Mouse (Mus musculus) ES-Bruce4 (cell line): ENCODE data around the gene Ang2. TPM values are rescaled to one million over a fixed set of nuclear protein-coding genes. Genes with fewer than 3 reads are reported as not detected.
"Not testable (repeated sequence)": the region's sequence is repeated elsewhere in the genome, so short reads cannot be mapped to it uniquely, and the experiment has no call there.

Experiments
- H3K27ac ChIP-seq: 2 replicates; pipeline ENCODE4 v1.5.1; 2012; ENCODE audit warnings: low read length, inconsistent platforms; ENCODE audit not compliant: insufficient read depth
- H3K27me3 ChIP-seq: 2 replicates; pipeline ENCODE4 v1.6.1; 2012; ENCODE audit warnings: mild to moderate bottlenecking, low read length, inconsistent platforms; ENCODE audit not compliant: control insufficient read depth, poor library complexity, insufficient read depth, severe bottlenecking
- H3K36me3 ChIP-seq: 2 replicates; pipeline ENCODE4 v1.6.1; 2012; ENCODE audit warnings: inconsistent platforms, mild to moderate bottlenecking, low read length, moderate library complexity; ENCODE audit not compliant: control insufficient read depth, poor library complexity, insufficient read depth, severe bottlenecking
- H3K4me1 ChIP-seq: one replicate; pipeline ENCODE4 v1.8.1; 2011; ENCODE audit warnings: low read length; ENCODE audit not compliant: control insufficient read depth, insufficient read depth
- H3K4me3 ChIP-seq: 2 replicates; pipeline ENCODE4 v1.5.1; 2011; ENCODE audit warnings: low read depth, mild to moderate bottlenecking, low read length
- H3K9ac ChIP-seq: 2 replicates; pipeline ENCODE4 v1.6.1; 2012; ENCODE audit warnings: low read depth, mild to moderate bottlenecking, inconsistent platforms; ENCODE audit not compliant: poor library complexity, severe bottlenecking
- H3K9me3 ChIP-seq: replicated peaks from 2 replicates; pipeline ENCODE4 v1.6.1; 2012; ENCODE audit warnings: mild to moderate bottlenecking, low read length, inconsistent platforms; ENCODE audit not compliant: control insufficient read depth, poor library complexity, insufficient read depth, severe bottlenecking
- CTCF ChIP-seq: IDR thresholded peaks from one replicate; pipeline ENCODE4 v1.8.1; 2011; ENCODE audit warnings: low read depth, low read length
- EP300 ChIP-seq: IDR thresholded peaks from 2 replicates; pipeline ENCODE4 v1.6.1; 2011; ENCODE audit warnings: low read depth, low read length; ENCODE audit not compliant: insufficient read depth
- POLR2A ChIP-seq: IDR thresholded peaks from one replicate; pipeline ENCODE4 v1.8.1; 2011; ENCODE audit warnings: low read length; ENCODE audit not compliant: insufficient read depth
- polyA plus RNA-seq: library from polyadenylated mRNA; stranded (reverse); fragments of >200 nt; gene quantifications from 2 replicates; pipeline ENCODE4 v1.2.4, GENCODE M21; 2011; ENCODE audit warnings: low read depth; ENCODE audit not compliant: missing spikeins, insufficient read depth, insufficient read length

Gene Ang2
- polyA plus RNA-seq = not detected in 2 replicates

GRCm38 (mm10) chr14:51199098-51200023 is at the start of gene Ang2:
Gene Ang2, minus strand, starts transcription at chr14:51199148.
- TF ChIP-seq POLR2A (no peak), CTCF (no peak), EP300 (no peak)
- Histone ChIP-seq H3K36me3 (no peaks in the 10 kb centered on the region), H3K9ac (no peak within 1 kb of the TSS), H3K4me1 (no peaks in the 10 kb centered on the region), H3K27ac (no peak within 1 kb of the TSS), H3K9me3 (peaks cover 4% of the 10 kb centered on the region; the same call in 1 of the 2 replicates), H3K4me3 (no peak within 1 kb of the TSS), H3K27me3 (no peaks in the 10 kb centered on the region)

DNA sequence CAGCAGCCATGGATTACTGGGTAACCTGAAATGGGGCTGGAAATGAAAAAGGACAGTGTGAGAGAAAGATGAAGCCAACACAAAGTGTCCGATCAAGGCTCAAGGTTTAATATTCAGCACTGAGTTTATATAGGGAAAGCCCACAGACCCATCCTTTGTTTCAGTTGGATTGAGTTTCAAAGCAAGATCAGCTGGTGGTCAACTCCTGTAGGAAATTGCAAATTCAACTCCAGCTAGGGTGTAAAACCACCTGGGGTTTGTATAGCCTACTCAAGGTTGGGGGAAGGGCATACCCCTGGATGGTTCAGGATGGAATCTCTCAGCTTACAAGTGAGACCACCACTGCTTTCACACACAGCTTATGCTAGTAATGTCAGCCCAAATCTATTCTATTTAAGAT is 48.8 kb upstream of the Ang2 start:
- TF ChIP-seq CTCF (no peak), EP300 (no peak), POLR2A (no peak)
- Histone ChIP-seq H3K27ac (no peak overlapping the region), H3K9me3 (peaks cover 6% of the 10 kb centered on the region; the same call in 1 of the 2 replicates), H3K27me3 (peaks cover 2% of the 10 kb centered on the region), H3K36me3 (no peaks in the 10 kb centered on the region), H3K4me3 (no peak overlapping the region), H3K4me1 (no peaks in the 10 kb centered on the region), H3K9ac (no peak overlapping the region)

GRCm38 (mm10) chr14:51240899-51241298 is 42.0 kb upstream of the Ang2 start:
- Histone ChIP-seq H3K36me3 (no peaks in the 10 kb centered on the region), H3K9ac (no peak overlapping the region), H3K4me1 (no peaks in the 10 kb centered on the region), H3K27me3 (peaks cover 2% of the 10 kb centered on the region; the same call in 1 of the 2 replicates), H3K4me3 (no peak overlapping the region), H3K27ac (no peak overlapping the region), H3K9me3 (peaks cover 6% of the 10 kb centered on the region; the same call in 1 of the 2 replicates)
- TF ChIP-seq CTCF = peak; percentile 46
- TF ChIP-seq EP300 = no peak

DNA sequence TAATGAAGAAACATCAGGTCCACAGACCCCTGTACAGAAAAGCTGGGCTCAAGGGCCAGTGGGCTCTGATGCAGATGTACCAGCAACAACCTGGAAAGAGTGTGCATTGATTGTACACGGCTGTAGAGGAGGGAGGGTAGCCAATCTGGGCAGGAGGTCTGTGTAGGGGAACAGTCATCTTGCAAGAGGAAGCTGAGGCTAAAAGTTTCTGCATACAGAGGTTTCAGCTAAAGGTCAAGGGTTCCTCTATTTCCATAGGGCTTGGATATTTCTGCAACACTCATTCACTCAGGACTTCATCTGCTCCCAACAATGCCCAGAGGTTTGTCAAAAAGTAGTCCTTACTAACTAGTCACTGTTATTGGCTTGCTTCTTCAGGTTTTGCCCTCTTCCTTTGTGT is 38.5 kb upstream of the Ang2 start:
- not testable (repeated sequence) for H3K36me3 ChIP-seq, H3K9me3 ChIP-seq, H3K4me1 ChIP-seq, H3K4me3 ChIP-seq, H3K9ac ChIP-seq, H3K27me3 ChIP-seq, H3K27ac ChIP-seq

DNA sequence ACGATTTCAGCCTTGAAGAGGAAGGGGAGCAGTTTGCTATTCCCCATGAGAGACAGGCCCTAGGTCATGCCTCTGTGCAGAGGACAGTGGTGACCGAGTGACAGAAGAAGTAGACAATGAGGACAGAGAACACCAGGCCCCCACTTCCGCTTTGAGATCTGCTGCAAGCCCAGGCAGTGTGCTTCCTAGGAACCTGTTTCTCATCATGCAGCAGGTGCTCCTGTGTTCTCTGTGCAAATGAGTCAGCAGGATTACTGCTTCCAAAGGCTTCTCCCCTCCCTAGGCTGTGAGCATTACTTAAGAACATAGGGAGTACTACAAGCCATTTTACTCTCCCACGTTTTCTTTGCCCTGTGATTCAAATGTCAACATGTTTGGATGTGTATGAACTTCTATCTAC is 30.7 kb upstream of the Ang2 start:
- not testable (repeated sequence) for H3K9me3 ChIP-seq, H3K36me3 ChIP-seq, H3K27me3 ChIP-seq, H3K27ac ChIP-seq, H3K9ac ChIP-seq, H3K4me1 ChIP-seq, H3K4me3 ChIP-seq

GRCm38 (mm10) chr14:51220075-51220474 is 21.1 kb upstream of the Ang2 start:
- H3K27ac ChIP-seq, H3K4me3 ChIP-seq, H3K27me3 ChIP-seq, H3K9me3 ChIP-seq, H3K4me1 ChIP-seq, H3K9ac ChIP-seq, H3K36me3 ChIP-seq: not testable (repeated sequence)
